Mouse (Mus musculus) limb, embryonic 11.5 days (tissue): ENCODE results near the gene Ift81. TPM values are rescaled to one million over a fixed set of nuclear protein-coding genes. Genes with fewer than 3 reads are reported as not detected.

Experiments used
- ATAC-seq: fragments of 200-750 bp; cut with Nextera tagmentation; 2 replicates; pipeline ENCODE4 v1.8.0; 2017; ENCODE audit warnings: low read depth; ENCODE audit not compliant: insufficient number of reproducible peaks, low FRiP score, low TSS enrichment
- DNase-seq: peaks from one replicate; pipeline ENCODE4 v3.0.0-alpha.2; 2015; ENCODE audit warnings: low spot score
- H3K27ac ChIP-seq: fragments of 300-500 bp; sonication (generic); replicated peaks from 2 replicates; pipeline ENCODE4 v1.5.1; 2014; ENCODE audit warnings: low read depth, mild to moderate bottlenecking, low read length
- H3K27me3 ChIP-seq: fragments of 300-500 bp; sonication (generic); 2 replicates; pipeline ENCODE4 v1.6.1; 2014; ENCODE audit warnings: mild to moderate bottlenecking, low read length, mixed read lengths; ENCODE audit not compliant: control insufficient read depth, insufficient read depth
- H3K36me3 ChIP-seq: fragments of 300-500 bp; sonication (generic); 2 replicates; pipeline ENCODE4 v1.6.1; 2014; ENCODE audit warnings: mild to moderate bottlenecking, low read length, moderate library complexity, mixed read lengths; ENCODE audit not compliant: control insufficient read depth, insufficient read depth
- H3K4me1 ChIP-seq: fragments of 300-500 bp; sonication (generic); 2 replicates; pipeline ENCODE4 v1.6.1; 2014; ENCODE audit warnings: low read length, mixed read lengths; ENCODE audit not compliant: control insufficient read depth, insufficient read depth
- H3K4me2 ChIP-seq: fragments of 300-500 bp; sonication (generic); 2 replicates; pipeline ENCODE4 v1.6.1; 2014; ENCODE audit warnings: low read depth, mild to moderate bottlenecking, moderate library complexity; ENCODE audit not compliant: severe bottlenecking
- H3K4me3 ChIP-seq: fragments of 300-500 bp; sonication (generic); 2 replicates; pipeline ENCODE4 v1.5.1; 2014; ENCODE audit warnings: low read depth, low read length
- H3K9ac ChIP-seq: fragments of 300-500 bp; sonication (generic); 2 replicates; pipeline ENCODE4 v1.6.1; 2014; ENCODE audit warnings: mild to moderate bottlenecking, low read length
- H3K9me3 ChIP-seq: fragments of 300-500 bp; sonication (generic); 2 replicates; pipeline ENCODE4 v1.6.1; 2016; ENCODE audit warnings: low read length; ENCODE audit not compliant: control insufficient read depth
- WGBS: fragments of 180-500 bp; shearing (Covaris S2); extraction: QIAGEN DNeasy Blood & Tissue Kit; methylation state at CpG from one replicate; pipeline ENCODE4 v1.1.7; 2014; 5-methylcytosine and 5-hydroxymethylcytosine counted together
- polyA plus RNA-seq: library from polyadenylated mRNA; unstranded; fragments of >200 nt; fragmentation: Nextera tagmentation; extraction: Ambion mirVana; gene quantifications from 2 replicates; pipeline ENCODE4 v1.2.1, GENCODE M21; 2014

The Ift81 gene
- polyA plus RNA-seq, 1 experiment from 2014 or later, result 39.6 TPM

- Histone ChIP-seq H3K4me1 (no peaks in the 10 kb centered on the region), H3K4me2 (no peak overlapping the region), H3K9ac (no peak overlapping the region), H3K27ac (no peak overlapping the region), H3K4me3 (no peak overlapping the region), H3K27me3 (no peaks in the 10 kb centered on the region), H3K9me3 (no peaks in the 10 kb centered on the region), H3K36me3 (no peaks in the 10 kb centered on the region; the same call in 1 of the 2 replicates)
- ATAC-seq (no peak), DNase-seq (no peak)
- 80% methylated on average over 4 of the region's 4 CpGs for WGBS
Observed at GRCm38 (mm10) chr5:122589891-122590290, 24.4 kb downstream of the Ift81 start.

GRCm38 (mm10) chr5:122585546-122585945, 28.8 kb downstream of the Ift81 start:
- Histone ChIP-seq H3K9me3 (no peaks in the 10 kb centered on the region), H3K9ac (no peak overlapping the region), H3K4me3 (no peak overlapping the region)

GRCm38 (mm10) chr5:122584093-122584492, 30.2 kb downstream of the Ift81 start:
- WGBS, result 92% methylated on average over 5 of the region's 5 CpGs
- ATAC-seq, result no peak
- Histone ChIP-seq H3K4me1 (no peaks in the 10 kb centered on the region), H3K36me3 (peaks cover 12% of the 10 kb centered on the region), H3K4me3 (no peak overlapping the region), H3K27ac (no peak overlapping the region), H3K4me2 (no peak overlapping the region), H3K9me3 (no peaks in the 10 kb centered on the region), H3K9ac (no peak overlapping the region), H3K27me3 (no peaks in the 10 kb centered on the region)
- DNase-seq, result no peak

More at GRCm38 (mm10) chr5:122585546-122585945, 28.8 kb downstream of the Ift81 start:
- Histone ChIP-seq H3K4me2 (no peak overlapping the region), H3K27me3 (no peaks in the 10 kb centered on the region), H3K36me3 (peaks cover 3% of the 10 kb centered on the region), H3K4me1 (no peaks in the 10 kb centered on the region), H3K27ac (no peak overlapping the region)
- DNase-seq, result no peak
- whole genome bisulfite sequencing, result 92% methylated on average over 9 of the region's 9 CpGs
- no peak for ATAC-seq

- Histone ChIP-seq H3K36me3 (peaks cover 12% of the 10 kb centered on the region), H3K9me3 (no peaks in the 10 kb centered on the region), H3K9ac (no peak overlapping the region), H3K4me1 (no peaks in the 10 kb centered on the region), H3K4me3 (no peak overlapping the region), H3K4me2 (no peak overlapping the region), H3K27ac (no peak overlapping the region), H3K27me3 (no peaks in the 10 kb centered on the region)
- ATAC-seq, result no peak
- DNase-seq, result no peak
- 84% methylated on average over 7 of the region's 7 CpGs for WGBS
Observed at GRCm38 (mm10) chr5:122576683-122577329, 37.5 kb downstream of the Ift81 start.

- Histone ChIP-seq H3K27ac (no peak overlapping the region), H3K27me3 (no peaks in the 10 kb centered on the region), H3K4me2 (no peak overlapping the region), H3K4me3 (no peak overlapping the region), H3K9ac (no peak overlapping the region), H3K36me3 (no peaks in the 10 kb centered on the region), H3K9me3 (no peaks in the 10 kb centered on the region), H3K4me1 (no peaks in the 10 kb centered on the region)
- no peak for DNase-seq
- WGBS, result 80% methylated on average over 5 of the region's 5 CpGs
- ATAC-seq, result no peak
Observed at GRCm38 (mm10) chr5:122572001-122572400, 42.3 kb downstream of the Ift81 start.

GRCm38 (mm10) chr5:122566626-122567025, 47.7 kb downstream of the Ift81 start:
- no peak for DNase-seq
- ATAC-seq, result no peak
- Histone ChIP-seq H3K4me2 (no peak overlapping the region), H3K36me3 (peaks cover 3% of the 10 kb centered on the region; the same call in 1 of the 2 replicates), H3K27ac (no peak overlapping the region), H3K9ac (no peak overlapping the region), H3K9me3 (no peaks in the 10 kb centered on the region), H3K4me1 (no peaks in the 10 kb centered on the region), H3K4me3 (no peak overlapping the region), H3K27me3 (no peaks in the 10 kb centered on the region)
- 79% methylated on average over 8 of the region's 8 CpGs for WGBS

- Histone ChIP-seq H3K4me2 (no peak overlapping the region), H3K9ac (no peak overlapping the region), H3K9me3 (no peaks in the 10 kb centered on the region), H3K4me1 (no peaks in the 10 kb centered on the region), H3K27ac (no peak overlapping the region), H3K27me3 (no peaks in the 10 kb centered on the region), H3K4me3 (no peak overlapping the region), H3K36me3 (peaks cover 6% of the 10 kb centered on the region)
- WGBS, result 83% methylated on average over 8 of the region's 8 CpGs
- DNase-seq, result no peak
- no peak for ATAC-seq
Observed at GRCm38 (mm10) chr5:122560654-122561053, 53.7 kb downstream of the Ift81 start.

- H3K4me2 ChIP-seq, result no peak overlapping the region
- H3K4me3 ChIP-seq, result no peak overlapping the region
- H3K27me3 ChIP-seq, result no peaks in the 10 kb centered on the region
- H3K4me1 ChIP-seq, result no peaks in the 10 kb centered on the region
- H3K9ac ChIP-seq, result no peak overlapping the region
- no peak overlapping the region for H3K27ac ChIP-seq
- H3K9me3 ChIP-seq, result no peaks in the 10 kb centered on the region
- no peak for DNase-seq
- H3K36me3 ChIP-seq, result peaks cover 3% of the 10 kb centered on the region; the same call in 1 of the 2 replicates
- ATAC-seq, result no peak
- WGBS, result 85% methylated on average over 10 of the region's 10 CpGs
Observed at GRCm38 (mm10) chr5:122558127-122558526, 56.2 kb downstream of the Ift81 start.

- no peaks in the 10 kb centered on the region for H3K9me3 ChIP-seq
- peaks cover 3% of the 10 kb centered on the region; the same call in 1 of the 2 replicates for H3K36me3 ChIP-seq
- no peak overlapping the region for H3K4me2 ChIP-seq
- DNase-seq (no peak), ATAC-seq (no peak)
- no peak overlapping the region for H3K9ac ChIP-seq
- H3K27ac ChIP-seq, result no peak overlapping the region
- H3K4me1 ChIP-seq, result no peaks in the 10 kb centered on the region
- no peaks in the 10 kb centered on the region for H3K27me3 ChIP-seq
- H3K4me3 ChIP-seq, result no peak overlapping the region
- 73% methylated on average over 2 of the region's 2 CpGs for WGBS
Observed at GRCm38 (mm10) chr5:122555107-122555506, 59.2 kb downstream of the Ift81 start.
